Mouse (Mus musculus): ENCODE data around the gene Hectd4.

GRCm38 (mm10) chr5:121333976-121334375 is 114.0 kb downstream of the Hectd4 start:
- TF ChIP-seq BHLHE40 (IDR thresholded peaks at IDR 0.05; ENCODE audit: low read depth, low read length) (no peak), USF1 (IDR thresholded peaks at IDR 0.05; ENCODE audit: low read depth, low read length) (no peak), CTCF (conservative IDR thresholded peaks at IDR 0.05 in 1 of 2, IDR thresholded peaks at IDR 0.05 in 1 of 2; ENCODE audit: low read depth in 2 of 2, low read length in 2 of 2) (no peak)
